21 mouse cellular contexts compared by ENCODE assay signal in genomic region chr9:29898406-29899054, GRCm38 (mm10).
DNase-seq lines count a peak whose midpoint lies in the region; ATAC-seq lines count a peak whose summit lies in the region.
"Had no signal": no experiment of that assay in that cellular context is flagged by ENCODE, and none has a peak within 500 bp of the region (broad histone marks: within the 10 kb centered on the region; RNA-seq: fewer than 3 reads in every experiment).

No protein-coding gene starts in this region.

- H3K27ac ChIP-seq in forebrain, embryonic 15.5 days (replicated peaks), result no peak overlapping the region
- H3K27ac ChIP-seq in forebrain, embryonic 16.5 days (ENCODE audit: low read length), result no peak overlapping the region
- H3K27ac ChIP-seq in midbrain, embryonic 13.5 days, result no peak overlapping the region; the same call in 1 of the 2 replicates
- no peak overlapping the region for H3K27ac ChIP-seq in midbrain, embryonic 16.5 days (ENCODE audit: low read length)
- H3K27ac ChIP-seq: embryonic facial prominence, embryonic 10.5 days; forebrain, embryonic 10.5 days; heart, adult 2 months; heart, embryonic 15.5 days; intestine, embryonic 15.5 days had no signal

- H3K4me2 ChIP-seq in forebrain, embryonic 15.5 days (replicated peaks), result no peak overlapping the region
- H3K4me2 ChIP-seq in forebrain, embryonic 16.5 days (ENCODE audit: low read length), result no peak overlapping the region
- H3K4me2 ChIP-seq in midbrain, embryonic 13.5 days (replicated peaks), result no peak overlapping the region
- no peak overlapping the region for H3K4me2 ChIP-seq in midbrain, embryonic 16.5 days (ENCODE audit: low read length)
- H3K4me2 ChIP-seq: heart, embryonic 11.5 days; heart, embryonic 15.5 days; intestine, embryonic 15.5 days had no signal

- no peaks in the 10 kb centered on the region for H3K36me3 ChIP-seq in forebrain, embryonic 15.5 days
- H3K36me3 ChIP-seq in forebrain, embryonic 16.5 days (ENCODE audit: control insufficient read depth, insufficient read depth), result no peaks in the 10 kb centered on the region
- H3K36me3 ChIP-seq in midbrain, embryonic 13.5 days, result no peaks in the 10 kb centered on the region
- no peaks in the 10 kb centered on the region for H3K36me3 ChIP-seq in midbrain, embryonic 16.5 days (ENCODE audit: control insufficient read depth, insufficient read depth, low read length)
- H3K36me3 ChIP-seq: embryonic facial prominence, embryonic 10.5 days; forebrain, embryonic 10.5 days; heart, embryonic 15.5 days; intestine, embryonic 15.5 days had no signal

- WGBS in forebrain, embryonic 15.5 days, result 63% methylated on average over 9 of the region's 9 CpGs
- 60% methylated on average over 9 of the region's 9 CpGs for WGBS in forebrain, embryonic 16.5 days
- 61% methylated on average over 9 of the region's 9 CpGs for WGBS in midbrain, embryonic 13.5 days
- WGBS in midbrain, embryonic 16.5 days, result 59% methylated on average over 9 of the region's 9 CpGs

- no peaks in the 10 kb centered on the region for H3K9me3 ChIP-seq in forebrain, embryonic 15.5 days
- no peaks in the 10 kb centered on the region for H3K9me3 ChIP-seq in forebrain, embryonic 16.5 days (ENCODE audit: control insufficient read depth, low read length)
- no peaks in the 10 kb centered on the region for H3K9me3 ChIP-seq in midbrain, embryonic 13.5 days
- no peaks in the 10 kb centered on the region for H3K9me3 ChIP-seq in midbrain, embryonic 16.5 days (replicated peaks; ENCODE audit: control insufficient read depth, low read length, poor library complexity, severe bottlenecking)
- H3K9me3 ChIP-seq: embryonic facial prominence, embryonic 10.5 days; forebrain, embryonic 10.5 days; heart, embryonic 15.5 days; intestine, embryonic 15.5 days had no signal

- no peaks in the 10 kb centered on the region for H3K27me3 ChIP-seq in forebrain, embryonic 15.5 days
- no peaks in the 10 kb centered on the region for H3K27me3 ChIP-seq in forebrain, embryonic 16.5 days (replicated peaks; ENCODE audit: control insufficient read depth, insufficient read depth, low read length)
- no peaks in the 10 kb centered on the region for H3K27me3 ChIP-seq in midbrain, embryonic 13.5 days
- H3K27me3 ChIP-seq in midbrain, embryonic 16.5 days (ENCODE audit: control insufficient read depth, insufficient read depth, low read depth, low read length), result no peaks in the 10 kb centered on the region
- H3K27me3 ChIP-seq: heart, embryonic 15.5 days; intestine, embryonic 15.5 days had no signal

- no peak overlapping the region for H3K9ac ChIP-seq in forebrain, embryonic 15.5 days (replicated peaks)
- no peak overlapping the region for H3K9ac ChIP-seq in forebrain, embryonic 16.5 days (replicated peaks; ENCODE audit: low read depth, low read length)
- H3K9ac ChIP-seq in midbrain, embryonic 13.5 days (replicated peaks), result no peak overlapping the region
- no peak overlapping the region for H3K9ac ChIP-seq in midbrain, embryonic 16.5 days (ENCODE audit: low read depth, low read length)
- H3K9ac ChIP-seq: heart, embryonic 15.5 days; intestine, embryonic 15.5 days had no signal

- ATAC-seq in forebrain, embryonic 15.5 days (replicated peaks), result peak; percentile 11; the same call in 1 of the 2 replicates
- no peak for ATAC-seq in forebrain, embryonic 16.5 days
- 0 out of 2 replicates have a peak, but pooled peaks have one; percentile 20 for ATAC-seq in midbrain, embryonic 13.5 days
- no peak for ATAC-seq in midbrain, embryonic 16.5 days
- no peak for ATAC-seq in erythroblast, adult 5-6 weeks (replicated peaks; ENCODE audit: low FRiP score, poor library complexity, severe bottlenecking)
- ATAC-seq: forebrain, embryonic 14.5 days; intestine, embryonic 15.5 days had no signal

- H3K4me3 ChIP-seq in forebrain, embryonic 15.5 days, result no peak overlapping the region
- H3K4me3 ChIP-seq in forebrain, embryonic 16.5 days (replicated peaks; ENCODE audit: low read length), result no peak overlapping the region
- H3K4me3 ChIP-seq in midbrain, embryonic 13.5 days (replicated peaks), result no peak overlapping the region
- H3K4me3 ChIP-seq in midbrain, embryonic 16.5 days (ENCODE audit: low read depth, low read length), result no peak overlapping the region
- H3K4me3 ChIP-seq: embryonic facial prominence, embryonic 10.5 days; erythroblast, embryonic 14.5 days; forebrain, embryonic 10.5 days; heart, adult 2 months; heart, embryonic 15.5 days; intestine, embryonic 15.5 days had no signal

- H3K4me1 ChIP-seq in forebrain, embryonic 15.5 days, result peaks cover 6% of the 10 kb centered on the region; the same call in 1 of the 2 replicates
- H3K4me1 ChIP-seq in forebrain, embryonic 16.5 days (replicated peaks; ENCODE audit: control insufficient read depth, insufficient read depth, low read length), result no peaks in the 10 kb centered on the region; the same call in 1 of the 2 replicates
- peaks cover 18% of the 10 kb centered on the region for H3K4me1 ChIP-seq in midbrain, embryonic 13.5 days (replicated peaks)
- peaks cover 18% of the 10 kb centered on the region for H3K4me1 ChIP-seq in midbrain, embryonic 16.5 days (ENCODE audit: control insufficient read depth, insufficient read depth, low read length)
- H3K4me1 ChIP-seq: embryonic facial prominence, embryonic 10.5 days; forebrain, embryonic 10.5 days; heart, embryonic 15.5 days; intestine, embryonic 15.5 days had no signal

- peak; percentile 44 for DNase-seq in retina, postnatal 1 day
- no peak for DNase-seq in retina, embryonic 14.5 days (ENCODE audit: low spot score)
- peak; percentile 9 for DNase-seq in retina, postnatal 7 days (ENCODE audit: low read depth, low spot score)
- DNase-seq: adrenal gland, postnatal 10 days; cerebellum, adult 11-12 months; cerebellum, adult 9-11 months; gastrocnemius, postnatal 14 days; heart, adult 2 months; heart, postnatal 14 days had no signal

Comparison
In these comparisons a context has a peak if more than half of its experiments do, and no peak if none do; other contexts are left out.
1. ATAC-seq: peak in forebrain, embryonic 15.5 days (single experiment) and midbrain, embryonic 13.5 days (single experiment); none in forebrain, embryonic 16.5 days (single experiment), midbrain, embryonic 16.5 days (single experiment) and erythroblast, adult 5-6 weeks (single experiment).